Mouse (Mus musculus): ENCODE results near the gene Gm37240. TPM values are rescaled to one million over a fixed set of nuclear protein-coding genes. Genes with fewer than 3 reads are reported as not detected.

The Gm37240 gene
- polyA plus RNA-seq, 1 experiment from 2014 or later: 0.21 TPM

DNA sequence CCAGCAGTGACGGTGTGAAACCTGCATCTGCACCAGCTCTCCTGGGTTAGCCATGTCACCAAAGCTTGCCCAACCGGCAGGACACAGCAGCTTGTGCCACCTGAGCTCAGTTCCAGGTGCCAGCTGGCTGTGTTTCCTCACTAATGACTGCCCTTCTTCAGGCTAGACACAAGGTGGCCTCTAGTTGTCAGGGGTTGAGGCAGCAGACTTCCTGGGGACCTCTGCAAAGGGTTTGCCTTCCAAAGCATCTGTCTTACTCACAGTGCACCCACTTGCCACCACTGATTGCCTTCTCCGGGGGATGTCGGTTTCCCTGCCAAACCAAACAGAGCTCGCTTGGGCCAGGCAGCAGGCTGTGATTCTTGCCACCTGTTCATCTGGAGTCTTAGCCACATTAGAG is 1199.1 kb downstream of the Gm37240 start:
- ATAC-seq (ENCODE audit: low read depth): no peak
- H3K4me3 ChIP-seq (replicated peaks): no peak overlapping the region
- WGBS (ENCODE audit: insufficient replicate concordance): 67% methylated on average over 5 of the region's 5 CpGs

DNA sequence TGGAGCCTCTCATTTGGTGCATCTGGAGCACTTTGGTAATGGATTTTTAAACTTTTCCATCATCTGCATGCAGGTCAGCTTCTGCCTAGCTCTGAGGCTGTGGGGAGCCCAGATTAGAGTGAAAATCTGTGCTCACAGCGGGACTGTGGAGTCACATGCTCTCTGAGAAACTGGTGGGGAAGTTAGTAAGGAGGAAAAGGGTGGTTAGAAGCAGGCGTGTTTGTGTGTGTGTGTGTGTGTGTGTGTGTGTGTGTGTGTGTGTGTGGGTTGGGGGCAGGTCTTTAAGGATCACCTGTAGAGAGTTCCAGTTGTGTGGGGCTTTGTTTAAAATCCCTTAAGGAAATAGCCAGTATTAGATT is 1199.9 kb downstream of the Gm37240 start:
- ATAC-seq (ENCODE audit: low read depth): no peak
- WGBS (ENCODE audit: insufficient replicate concordance): 26% methylated on average over 2 of the region's 2 CpGs

More for the DNA sequence above, 1199.1 kb downstream of the Gm37240 start:
- H3K4me2 ChIP-seq: no peak overlapping the region
- peaks cover 4% of the 10 kb centered on the region; the same call in 1 of the 2 replicates for H3K4me1 ChIP-seq (replicated peaks)
- no peak for DNase-seq
- H3K27me3 ChIP-seq: peaks cover 13% of the 10 kb centered on the region; the same call in 1 of the 2 replicates
- H3K9me3 ChIP-seq (replicated peaks): no peaks in the 10 kb centered on the region
- H3K27ac ChIP-seq: no peak overlapping the region
- no peak overlapping the region for H3K9ac ChIP-seq
- no peaks in the 10 kb centered on the region for H3K36me3 ChIP-seq

GRCm38 (mm10) chr3:84686799-84687487 is 1200.4 kb downstream of the Gm37240 start:
- Histone ChIP-seq H3K27me3 (peaks cover 11% of the 10 kb centered on the region; the same call in 1 of the 2 replicates), H3K4me3 (replicated peaks) (no peak overlapping the region), H3K4me1 (replicated peaks) (peaks cover 4% of the 10 kb centered on the region; the same call in 1 of the 2 replicates), H3K4me2 (no peak overlapping the region), H3K36me3 (no peaks in the 10 kb centered on the region), H3K27ac (no peak overlapping the region), H3K9me3 (replicated peaks) (no peaks in the 10 kb centered on the region), H3K9ac (no peak overlapping the region)
- DNase-seq (no peak), ATAC-seq (ENCODE audit: low read depth) (no peak)
- 35% methylated on average over 7 of the region's 7 CpGs for WGBS (ENCODE audit: insufficient replicate concordance)

More for the DNA sequence above, 1199.9 kb downstream of the Gm37240 start:
- Histone ChIP-seq H3K4me1 (replicated peaks) (peaks cover 4% of the 10 kb centered on the region; the same call in 1 of the 2 replicates), H3K4me3 (replicated peaks) (no peak overlapping the region), H3K36me3 (no peaks in the 10 kb centered on the region), H3K4me2 (no peak overlapping the region), H3K27ac (no peak overlapping the region), H3K9ac (no peak overlapping the region), H3K27me3 (peaks cover 13% of the 10 kb centered on the region; the same call in 1 of the 2 replicates), H3K9me3 (replicated peaks) (no peaks in the 10 kb centered on the region)
- DNase-seq: no peak

DNA sequence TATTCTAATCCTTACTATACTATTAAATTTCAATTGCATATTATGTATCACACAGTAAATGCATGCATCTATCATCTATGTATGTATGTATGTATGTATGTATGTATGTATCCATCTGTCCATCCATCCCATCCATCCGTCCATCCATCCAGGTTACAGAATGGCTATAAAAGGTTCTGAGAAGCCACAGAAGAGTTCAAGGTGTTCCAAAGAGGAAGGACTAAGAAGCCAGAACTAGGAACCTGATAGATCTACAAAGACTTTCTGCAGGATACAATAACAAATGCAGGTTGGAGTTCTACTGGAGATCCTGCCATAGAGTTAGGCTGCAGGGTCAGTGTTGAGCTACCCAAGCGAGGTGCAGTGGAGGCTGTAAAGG is 1201.0 kb downstream of the Gm37240 start:
- H3K9me3 ChIP-seq (replicated peaks): no peaks in the 10 kb centered on the region
- 68% methylated on average over 2 of the region's 2 CpGs for WGBS (ENCODE audit: insufficient replicate concordance)
- peaks cover 5% of the 10 kb centered on the region; the same call in 1 of the 2 replicates for H3K27me3 ChIP-seq
- DNase-seq (no peak), ATAC-seq (ENCODE audit: low read depth) (no peak)
- no peaks in the 10 kb centered on the region for H3K36me3 ChIP-seq
- no peak overlapping the region for H3K27ac ChIP-seq
- H3K4me1 ChIP-seq (replicated peaks): peaks cover 4% of the 10 kb centered on the region; the same call in 1 of the 2 replicates
- no peak overlapping the region for H3K4me3 ChIP-seq (replicated peaks)
- H3K4me2 ChIP-seq: no peak overlapping the region
- H3K9ac ChIP-seq: no peak overlapping the region

- Histone ChIP-seq H3K4me1 (replicated peaks) (peaks cover 4% of the 10 kb centered on the region; the same call in 1 of the 2 replicates), H3K9ac (no peak overlapping the region), H3K36me3 (no peaks in the 10 kb centered on the region), H3K27ac (no peak overlapping the region), H3K9me3 (replicated peaks) (no peaks in the 10 kb centered on the region), H3K4me3 (replicated peaks) (no peak overlapping the region), H3K4me2 (no peak overlapping the region), H3K27me3 (peaks cover 5% of the 10 kb centered on the region; the same call in 1 of the 2 replicates)
- DNase-seq (no peak), ATAC-seq (ENCODE audit: low read depth) (no peak)
- 24% methylated on average over 8 of the region's 8 CpGs for WGBS (ENCODE audit: insufficient replicate concordance)
Measured at GRCm38 (mm10) chr3:84685662-84686293, 1201.5 kb downstream of the Gm37240 start.

DNA sequence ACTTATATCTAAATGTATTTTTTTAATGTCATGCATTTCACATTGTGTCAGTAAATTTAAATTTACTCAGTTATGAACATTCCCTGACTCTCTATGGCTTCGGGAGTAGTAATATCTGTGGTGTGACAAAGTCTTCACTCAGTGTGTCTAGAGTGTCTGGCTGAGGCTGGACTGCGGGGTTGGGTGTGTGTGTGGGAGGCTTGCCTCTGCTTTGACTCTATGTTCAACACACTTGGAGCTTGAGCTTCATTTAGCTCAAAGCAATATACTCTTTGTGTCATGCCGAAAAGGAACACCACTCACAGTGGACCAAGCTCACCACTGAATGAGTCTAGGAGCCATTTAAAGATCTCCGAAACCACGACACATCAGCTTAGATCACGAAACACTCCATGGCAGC is 1203.5 kb downstream of the Gm37240 start:
- Histone ChIP-seq H3K9me3 (replicated peaks) (no peaks in the 10 kb centered on the region), H3K36me3 (no peaks in the 10 kb centered on the region), H3K4me1 (replicated peaks) (peaks cover 4% of the 10 kb centered on the region; the same call in 1 of the 2 replicates), H3K4me3 (replicated peaks) (no peak overlapping the region), H3K9ac (no peak overlapping the region), H3K4me2 (no peak overlapping the region), H3K27ac (no peak overlapping the region), H3K27me3 (no peaks in the 10 kb centered on the region)
- ATAC-seq (ENCODE audit: low read depth) (no peak), DNase-seq (no peak)
- 78% methylated on average over 6 of the region's 6 CpGs for WGBS (ENCODE audit: insufficient replicate concordance)

DNA sequence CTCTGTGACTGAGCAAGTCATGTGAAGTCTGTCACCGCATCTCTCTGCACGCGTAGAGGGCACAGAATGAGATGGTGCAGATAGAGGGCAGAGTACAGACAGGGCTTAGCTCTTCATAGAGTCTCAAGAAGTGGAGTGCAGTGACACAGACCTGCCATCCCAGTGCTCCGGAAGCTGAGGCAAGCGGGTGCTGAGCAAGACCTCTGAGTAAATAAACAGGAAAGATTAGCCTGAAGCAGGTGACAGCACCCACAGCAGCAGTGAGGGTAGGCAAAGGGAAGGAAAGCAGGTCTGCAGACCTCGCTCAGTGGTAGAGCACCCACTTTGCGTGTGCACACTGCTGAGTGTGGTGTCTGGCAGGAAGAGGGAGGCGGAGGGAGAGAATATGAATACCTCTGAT is 1205.6 kb downstream of the Gm37240 start:
- H3K4me3 ChIP-seq (replicated peaks): no peak overlapping the region
- no peaks in the 10 kb centered on the region for H3K9me3 ChIP-seq (replicated peaks)
- no peaks in the 10 kb centered on the region for H3K4me1 ChIP-seq (replicated peaks)
- H3K27ac ChIP-seq: no peak overlapping the region
- H3K27me3 ChIP-seq: no peaks in the 10 kb centered on the region
- H3K9ac ChIP-seq: no peak overlapping the region
- ATAC-seq (ENCODE audit: low read depth): no peak
- no peak overlapping the region for H3K4me2 ChIP-seq
- WGBS (ENCODE audit: insufficient replicate concordance): 62% methylated on average over 8 of the region's 8 CpGs
- H3K36me3 ChIP-seq: no peaks in the 10 kb centered on the region
- no peak for DNase-seq

GRCm38 (mm10) chr3:84680062-84680461 is 1207.3 kb downstream of the Gm37240 start:
- Histone ChIP-seq H3K27me3 (no peaks in the 10 kb centered on the region), H3K9me3 (replicated peaks) (no peaks in the 10 kb centered on the region), H3K36me3 (no peaks in the 10 kb centered on the region), H3K4me3 (replicated peaks) (no peak overlapping the region), H3K27ac (no peak overlapping the region), H3K4me2 (no peak overlapping the region), H3K4me1 (replicated peaks) (no peaks in the 10 kb centered on the region), H3K9ac (no peak overlapping the region)
- 77% methylated on average over 7 of the region's 7 CpGs for WGBS (ENCODE audit: insufficient replicate concordance)
- DNase-seq (no peak), ATAC-seq (ENCODE audit: low read depth) (no peak)

GRCm38 (mm10) chr3:84679542-84679941 is 1207.8 kb downstream of the Gm37240 start:
- Histone ChIP-seq H3K9me3 (replicated peaks) (no peaks in the 10 kb centered on the region), H3K4me2 (no peak overlapping the region), H3K36me3 (no peaks in the 10 kb centered on the region), H3K27me3 (no peaks in the 10 kb centered on the region), H3K9ac (no peak overlapping the region), H3K4me3 (replicated peaks) (no peak overlapping the region), H3K27ac (no peak overlapping the region), H3K4me1 (replicated peaks) (no peaks in the 10 kb centered on the region)
- 75% methylated on average over 8 of the region's 8 CpGs for WGBS (ENCODE audit: insufficient replicate concordance)
- DNase-seq: no peak
- ATAC-seq (ENCODE audit: low read depth): no peak

- Histone ChIP-seq H3K4me2 (no peak overlapping the region), H3K27ac (no peak overlapping the region), H3K36me3 (no peaks in the 10 kb centered on the region), H3K4me1 (replicated peaks) (no peaks in the 10 kb centered on the region), H3K9ac (no peak overlapping the region), H3K27me3 (no peaks in the 10 kb centered on the region), H3K9me3 (replicated peaks) (no peaks in the 10 kb centered on the region), H3K4me3 (replicated peaks) (no peak overlapping the region)
- ATAC-seq (ENCODE audit: low read depth) (no peak), DNase-seq (no peak)
- 18% methylated on average over 5 of the region's 5 CpGs for WGBS (ENCODE audit: insufficient replicate concordance)
Measured at GRCm38 (mm10) chr3:84678891-84679290, 1208.4 kb downstream of the Gm37240 start.

DNA sequence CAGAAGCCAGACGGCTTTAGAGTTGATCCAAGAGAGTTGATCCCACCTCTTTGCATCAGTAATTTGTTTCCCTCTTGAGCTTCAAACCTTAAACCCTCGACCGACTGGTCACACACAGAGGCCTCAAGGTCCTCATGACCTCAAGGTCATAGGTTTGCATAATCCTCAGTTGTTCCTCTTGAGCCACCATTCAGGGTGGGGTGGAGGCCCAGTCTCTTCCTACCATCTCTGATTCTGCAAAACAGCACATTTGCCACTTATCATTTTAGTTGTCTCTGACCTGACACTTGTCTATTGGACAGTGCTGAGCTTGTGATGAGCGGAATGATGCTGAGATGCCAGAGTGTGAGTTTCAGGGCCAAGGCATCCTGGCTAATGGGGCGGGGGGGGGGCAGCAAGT is 1211.6 kb downstream of the Gm37240 start:
- no peaks in the 10 kb centered on the region for H3K27me3 ChIP-seq
- no peak for ATAC-seq (ENCODE audit: low read depth)

DNA sequence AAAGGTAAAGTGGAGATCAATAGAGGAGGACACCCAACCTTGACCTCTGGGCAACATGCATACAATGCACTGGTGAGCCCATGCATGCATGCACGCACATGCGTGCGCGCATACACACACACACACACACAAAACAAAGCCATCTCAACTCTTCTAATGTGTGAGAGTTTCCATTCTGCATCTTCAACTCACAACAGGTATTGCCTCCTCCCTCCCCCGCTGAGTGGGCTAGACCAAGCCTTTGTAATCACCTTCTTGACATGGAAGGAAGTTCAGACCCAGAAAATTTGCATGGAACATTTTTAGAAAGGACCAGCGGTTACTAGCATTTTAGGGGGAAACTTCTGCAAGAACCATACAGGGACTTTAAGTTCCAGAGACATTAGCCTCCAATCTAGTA is 1213.8 kb downstream of the Gm37240 start:
- H3K4me3 ChIP-seq (replicated peaks): no peak overlapping the region
- H3K4me1 ChIP-seq (replicated peaks): no peaks in the 10 kb centered on the region
- H3K36me3 ChIP-seq: no peaks in the 10 kb centered on the region
- H3K27ac ChIP-seq: no peak overlapping the region
- ATAC-seq (ENCODE audit: low read depth) (no peak), DNase-seq (no peak)
- H3K9ac ChIP-seq: no peak overlapping the region
- no peak overlapping the region for H3K4me2 ChIP-seq
- H3K9me3 ChIP-seq (replicated peaks): no peaks in the 10 kb centered on the region
- no peaks in the 10 kb centered on the region; the same call in 1 of the 2 replicates for H3K27me3 ChIP-seq
- 76% methylated on average over 6 of the region's 6 CpGs for WGBS (ENCODE audit: insufficient replicate concordance)

More for the DNA sequence above, 1211.6 kb downstream of the Gm37240 start:
- Histone ChIP-seq H3K4me1 (replicated peaks) (no peaks in the 10 kb centered on the region), H3K27ac (no peak overlapping the region), H3K4me2 (no peak overlapping the region), H3K4me3 (replicated peaks) (no peak overlapping the region), H3K9ac (no peak overlapping the region), H3K36me3 (no peaks in the 10 kb centered on the region), H3K9me3 (replicated peaks) (no peaks in the 10 kb centered on the region)
- WGBS (ENCODE audit: insufficient replicate concordance): 50% methylated on average over 5 of the region's 5 CpGs
- DNase-seq: no peak

All from liver, embryonic 13.5 days (tissue).